Mouse (Mus musculus) C2C12 (cell line): ENCODE results near the gene Ttll12.

Source experiments
- CTCF ChIP-seq: IDR thresholded peaks from one replicate; pipeline ENCODE4 v1.5.1; 2011; ENCODE audit not compliant: control insufficient read depth, insufficient read depth, insufficient read length
- MYOD1 ChIP-seq: IDR thresholded peaks from one replicate; pipeline ENCODE4 v1.6.1; 2011; ENCODE audit warnings: low read depth; ENCODE audit not compliant: control insufficient read depth, insufficient read length

GRCm38 (mm10) chr15:83634076-83634475 is 39.1 kb upstream of the Ttll12 start:
- TF ChIP-seq MYOD1, result no peak
- TF ChIP-seq CTCF, result no peak
